Mouse (Mus musculus): ENCODE results near the gene Fancc.

- TF ChIP-seq POLR2A (IDR thresholded peaks at IDR 0.05; ENCODE audit: control insufficient read depth, low read depth, low read length) (no peak), CTCF (IDR thresholded peaks at IDR 0.05; ENCODE audit: control insufficient read depth, insufficient read depth, insufficient replicate concordance, low read depth, low read length) (no peak)
These were observed 206.1 kb downstream of the Fancc start for GRCm38 (mm10) chr13:63291016-63291415.

Measured in testis, adult 2 months (tissue).